Mouse (Mus musculus) natural killer cell, adult 2 months (primary cell): ENCODE measurements around the gene Col4a5.
A peak's percentile ranks its signal among the peaks of the same experiment; 100 is the strongest.

Experiments used
- DNase-seq, 2 experiments: peaks; one replicate each; pipeline ENCODE4 v3.0.0; 2022; ENCODE audit warnings: low spot score in 2 of 2

Gene Col4a5

GRCm38 (mm10) chrX:141475110-141475509 lies at the start of gene Col4a5:
TSS of gene Col4a5 (plus strand) at chrX:141475385.
- peak in 1 of 2 experiments; percentile 0 for DNase-seq

GRCm38 (mm10) chrX:141436780-141437179 lies 38.4 kb upstream of the Col4a5 start:
- no peak for DNase-seq

- DNase-seq, result no peak
Observed at GRCm38 (mm10) chrX:141439423-141439822, 35.8 kb upstream of the Col4a5 start.

- no peak for DNase-seq
Observed at GRCm38 (mm10) chrX:141447936-141448335, 27.2 kb upstream of the Col4a5 start.

GRCm38 (mm10) chrX:141473470-141474302 lies 1.5 kb upstream of the Col4a5 start, which contains the start of gene Col4a6:
TSS of gene Col4a6 (minus strand) at chrX:141474076.
- no peak for DNase-seq

GRCm38 (mm10) chrX:141475566-141476327 lies 562 bp downstream of the Col4a5 start:
- no peak for DNase-seq

GRCm38 (mm10) chrX:141494545-141494944 lies 19.4 kb downstream of the Col4a5 start:
- DNase-seq, result no peak

GRCm38 (mm10) chrX:141503125-141503524 lies 27.9 kb downstream of the Col4a5 start:
- DNase-seq, result no peak

GRCm38 (mm10) chrX:141533447-141533846 lies 58.3 kb downstream of the Col4a5 start:
- DNase-seq, result no peak

- DNase-seq, result no peak
Observed at GRCm38 (mm10) chrX:141547471-141547870, 72.3 kb downstream of the Col4a5 start.

- no peak for DNase-seq
Observed at GRCm38 (mm10) chrX:141590242-141590641, 115.1 kb downstream of the Col4a5 start.

GRCm38 (mm10) chrX:141721725-141722124 lies 246.5 kb downstream of the Col4a5 start:
- no peak for DNase-seq

GRCm38 (mm10) chrX:141723936-141724335 lies 248.8 kb downstream of the Col4a5 start:
- no peak for DNase-seq

- no peak for DNase-seq
Observed at GRCm38 (mm10) chrX:141724391-141724891, 249.3 kb downstream of the Col4a5 start.

GRCm38 (mm10) chrX:141724937-141725918 lies 250.0 kb downstream of the Col4a5 start, which contains the start of gene Irs4:
TSS of gene Irs4 (minus strand) at chrX:141725263.
- no peak for DNase-seq

- no peak for DNase-seq
Observed at GRCm38 (mm10) chrX:141729570-141729969, 254.4 kb downstream of the Col4a5 start.
